Mouse (Mus musculus) kidney, embryonic 14.5 days (tissue): ENCODE results near the gene Irf2bp2. TPM values are rescaled to one million over a fixed set of nuclear protein-coding genes. Genes with fewer than 3 reads are reported as not detected.

Source experiments
- ATAC-seq: fragments of 200-750 bp; cut with Nextera tagmentation; 2 replicates; pipeline ENCODE4 v1.8.0; 2017; ENCODE audit warnings: moderate number of reproducible peaks, mild to moderate bottlenecking, moderate TSS enrichment, moderate library complexity; ENCODE audit not compliant: low FRiP score, low TSS enrichment
- H3K27ac ChIP-seq: fragments of 300-500 bp; sonication (generic); 2 replicates; pipeline ENCODE4 v1.5.1; 2014; ENCODE audit warnings: low read depth, mild to moderate bottlenecking, low read length, moderate library complexity, mixed read lengths
- H3K27me3 ChIP-seq: fragments of 300-500 bp; sonication (generic); 2 replicates; pipeline ENCODE4 v1.6.1; 2014; ENCODE audit warnings: mild to moderate bottlenecking, low read length; ENCODE audit not compliant: control insufficient read depth, insufficient read depth
- H3K36me3 ChIP-seq: fragments of 300-500 bp; sonication (generic); 2 replicates; pipeline ENCODE4 v1.6.1; 2014; ENCODE audit warnings: low read length, mixed read lengths; ENCODE audit not compliant: control insufficient read depth, insufficient read depth
- H3K4me1 ChIP-seq: fragments of 300-500 bp; sonication (generic); 2 replicates; pipeline ENCODE4 v1.6.1; 2014; ENCODE audit warnings: low read length, mixed read lengths; ENCODE audit not compliant: control insufficient read depth, insufficient read depth
- H3K4me2 ChIP-seq: fragments of 300-500 bp; sonication (generic); replicated peaks from 2 replicates; pipeline ENCODE4 v1.6.1; 2014; ENCODE audit warnings: low read depth, mild to moderate bottlenecking, low read length
- H3K4me3 ChIP-seq: fragments of 300-500 bp; sonication (generic); 2 replicates; pipeline ENCODE4 v1.5.1; 2014; ENCODE audit warnings: mild to moderate bottlenecking, low read length
- H3K9ac ChIP-seq: fragments of 300-500 bp; sonication (generic); 2 replicates; pipeline ENCODE4 v1.6.1; 2014; ENCODE audit warnings: low read depth, mild to moderate bottlenecking, low read length, moderate library complexity
- H3K9me3 ChIP-seq: fragments of 300-500 bp; sonication (generic); 2 replicates; pipeline ENCODE4 v1.6.1; 2016; ENCODE audit warnings: low read length; ENCODE audit not compliant: control insufficient read depth
- WGBS: fragments of 180-500 bp; shearing (Covaris S2); extraction: QIAGEN DNeasy Blood & Tissue Kit; methylation state at CpG from one replicate; pipeline ENCODE4 v1.1.7; 2014; 5-methylcytosine and 5-hydroxymethylcytosine counted together
- polyA plus RNA-seq: library from polyadenylated mRNA; unstranded; fragments of >200 nt; fragmentation: Nextera tagmentation; extraction: Ambion mirVana; gene quantifications from 2 replicates; pipeline ENCODE4 v1.2.1, GENCODE M21; 2014

The Irf2bp2 gene
- polyA plus RNA-seq, 1 experiment from 2014 or later = 11.6 TPM

DNA sequence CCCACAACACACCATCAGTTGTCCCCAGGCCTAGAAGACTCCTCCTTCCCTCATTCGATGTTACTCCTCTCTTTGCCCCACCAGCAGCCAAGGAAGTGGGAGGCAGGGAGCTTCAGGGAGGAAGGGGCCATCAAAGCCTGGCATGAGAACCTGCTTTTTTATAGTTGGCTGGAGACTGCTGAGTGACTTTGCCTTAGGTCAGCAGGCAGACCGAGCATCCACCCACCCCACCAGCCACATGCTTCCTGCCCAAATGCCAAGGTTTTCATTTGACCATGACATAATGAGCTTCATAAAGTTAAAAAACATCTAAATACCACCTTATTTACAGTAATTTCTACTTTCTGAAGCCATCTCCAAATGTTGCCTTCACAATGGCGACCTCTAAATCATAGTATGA is 26.9 kb upstream of the Irf2bp2 start:
- Histone ChIP-seq H3K4me3 (no peak overlapping the region), H3K9me3 (no peaks in the 10 kb centered on the region), H3K27ac (no peak overlapping the region), H3K9ac (no peak overlapping the region), H3K4me1 (peaks cover 6% of the 10 kb centered on the region), H3K4me2 (no peak overlapping the region), H3K36me3 (no peaks in the 10 kb centered on the region), H3K27me3 (no peaks in the 10 kb centered on the region)
- 54% methylated on average over 3 of the region's 3 CpGs for WGBS
- no peak for ATAC-seq

DNA sequence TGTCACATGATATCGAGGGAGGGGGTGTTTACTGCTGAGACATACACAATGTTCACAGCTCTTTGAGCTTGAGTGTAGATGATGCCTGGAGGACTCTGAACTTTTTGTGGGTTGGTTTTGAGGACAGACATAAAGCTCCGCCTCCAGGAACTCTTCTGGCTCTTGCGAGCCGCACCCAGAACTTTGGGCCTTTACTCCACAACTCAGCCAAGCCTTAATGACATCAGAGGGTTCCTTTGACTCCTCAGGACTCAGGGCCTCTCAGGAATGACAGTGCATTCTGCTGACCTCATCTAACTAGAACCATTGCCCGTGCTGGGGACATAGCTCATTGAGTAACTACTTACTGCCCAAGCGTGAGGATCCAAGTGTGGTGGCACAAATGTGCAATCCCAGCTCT is 25.7 kb upstream of the Irf2bp2 start:
- no peaks in the 10 kb centered on the region for H3K27me3 ChIP-seq
- WGBS = 92% methylated on average over 6 of the region's 6 CpGs
- no peak overlapping the region for H3K27ac ChIP-seq
- peaks cover 19% of the 10 kb centered on the region for H3K4me1 ChIP-seq
- no peak overlapping the region for H3K4me2 ChIP-seq
- H3K9me3 ChIP-seq = no peaks in the 10 kb centered on the region
- H3K9ac ChIP-seq = no peak overlapping the region
- no peaks in the 10 kb centered on the region for H3K36me3 ChIP-seq
- H3K4me3 ChIP-seq = no peak overlapping the region
- no peak for ATAC-seq

DNA sequence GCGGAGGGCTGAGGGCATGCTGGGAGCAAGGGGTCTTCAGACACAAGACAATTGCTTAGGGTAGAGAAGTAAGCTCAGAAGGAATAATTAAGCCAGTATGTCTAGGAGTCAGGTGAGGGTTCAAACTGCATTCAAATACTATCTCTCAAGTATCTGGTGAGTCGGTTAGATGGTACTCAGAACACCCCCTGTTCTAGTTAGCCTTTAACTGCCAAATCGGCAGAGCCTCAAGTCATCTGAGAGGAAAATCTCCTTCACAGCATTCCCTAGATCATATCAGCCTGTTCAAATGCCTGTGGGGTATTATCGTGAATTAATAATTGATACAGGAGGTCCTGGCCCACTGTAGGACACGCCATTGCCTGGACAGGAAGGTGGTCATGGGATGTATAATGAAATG is 23.9 kb upstream of the Irf2bp2 start:
- 86% methylated on average over 5 of the region's 5 CpGs for WGBS
- Histone ChIP-seq H3K4me2 (no peak overlapping the region), H3K27me3 (no peaks in the 10 kb centered on the region), H3K27ac (no peak overlapping the region; the same call in 1 of the 2 replicates), H3K4me1 (peaks cover 31% of the 10 kb centered on the region), H3K4me3 (no peak overlapping the region), H3K36me3 (no peaks in the 10 kb centered on the region), H3K9me3 (no peaks in the 10 kb centered on the region), H3K9ac (no peak overlapping the region)
- ATAC-seq = no peak

DNA sequence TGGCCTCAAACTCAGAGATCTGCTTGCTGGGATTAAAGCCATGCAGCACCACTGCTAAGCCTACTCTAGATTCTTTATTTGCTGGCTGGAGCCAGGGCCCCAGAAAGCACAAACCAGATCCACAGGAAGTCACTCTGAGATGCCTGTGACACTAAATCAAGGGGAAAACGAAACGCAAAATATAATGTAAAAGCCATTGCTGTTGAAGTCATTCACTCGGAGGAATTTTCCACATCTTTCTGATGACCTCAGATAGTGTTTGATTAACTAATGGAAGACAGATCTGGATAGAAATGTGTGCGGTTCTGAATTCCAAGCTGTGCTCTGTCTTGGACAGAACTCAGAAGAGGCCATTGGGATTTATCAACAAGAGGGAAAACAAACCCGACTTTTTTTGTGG is 22.9 kb upstream of the Irf2bp2 start:
- peak overlapping the region; percentile 93; the same call in 1 of the 2 replicates for H3K27ac ChIP-seq
- WGBS = 58% methylated on average over 5 of the region's 5 CpGs

DNA sequence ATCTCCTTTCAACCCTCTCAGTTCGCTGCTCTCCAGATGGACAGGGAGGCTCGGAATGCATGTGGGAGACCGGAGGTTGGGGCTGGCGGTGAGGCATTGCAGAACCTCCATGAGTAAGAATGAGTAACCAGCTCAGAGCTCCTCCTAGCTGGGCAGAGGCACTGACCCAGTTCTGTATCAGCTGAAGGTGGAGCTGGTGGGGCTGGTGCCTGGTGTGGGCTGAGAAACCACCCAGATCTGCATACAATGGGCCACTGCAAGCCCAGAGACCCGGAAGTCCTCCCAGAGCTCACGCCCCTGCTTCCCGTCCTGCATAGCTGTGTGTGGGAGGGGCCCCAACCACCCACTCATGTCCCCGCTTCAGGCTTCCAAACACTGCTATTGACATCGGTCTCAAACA is 22.0 kb upstream of the Irf2bp2 start:
- H3K4me3 ChIP-seq = no peak overlapping the region
- H3K4me2 ChIP-seq = no peak overlapping the region
- peak; percentile 87 for ATAC-seq
- WGBS = 21% methylated on average over 9 of the region's 9 CpGs
- no peaks in the 10 kb centered on the region for H3K36me3 ChIP-seq
- no peaks in the 10 kb centered on the region for H3K27me3 ChIP-seq
- peaks cover 36% of the 10 kb centered on the region for H3K4me1 ChIP-seq
- H3K27ac ChIP-seq = peak overlapping the region; percentile 93
- H3K9me3 ChIP-seq = no peaks in the 10 kb centered on the region
- no peak overlapping the region for H3K9ac ChIP-seq

More for the DNA sequence above, 22.9 kb upstream of the Irf2bp2 start:
- Histone ChIP-seq H3K27me3 (no peaks in the 10 kb centered on the region), H3K4me2 (no peak overlapping the region), H3K4me3 (no peak overlapping the region), H3K9me3 (no peaks in the 10 kb centered on the region), H3K4me1 (peaks cover 36% of the 10 kb centered on the region), H3K9ac (no peak overlapping the region), H3K36me3 (no peaks in the 10 kb centered on the region)
- no peak for ATAC-seq

DNA sequence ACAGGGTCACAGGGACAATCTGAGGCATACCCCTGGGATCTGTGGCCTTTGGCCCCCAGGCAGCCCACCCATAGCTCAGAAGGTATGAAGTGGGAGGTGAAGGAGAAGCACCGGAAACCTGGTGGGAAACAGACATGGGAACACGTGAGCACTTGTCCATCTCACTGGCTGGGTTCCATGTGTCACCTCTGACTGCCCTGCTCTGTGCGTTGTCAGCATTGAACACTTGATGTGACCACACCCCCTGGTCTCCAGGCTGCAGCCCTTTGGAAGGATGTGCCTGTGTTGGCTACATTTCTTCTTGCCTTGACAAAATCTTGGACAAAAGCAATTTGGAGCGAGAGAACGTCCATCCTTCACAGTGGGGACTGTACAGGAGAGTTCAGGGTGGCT is 20.9 kb upstream of the Irf2bp2 start:
- Histone ChIP-seq H3K4me1 (peaks cover 41% of the 10 kb centered on the region), H3K9ac (no peak overlapping the region), H3K4me3 (no peak overlapping the region), H3K27me3 (no peaks in the 10 kb centered on the region), H3K9me3 (no peaks in the 10 kb centered on the region), H3K27ac (peak overlapping the region; percentile 93), H3K36me3 (no peaks in the 10 kb centered on the region), H3K4me2 (no peak overlapping the region)
- 61% methylated on average over 5 of the region's 5 CpGs for WGBS
- ATAC-seq = no peak

DNA sequence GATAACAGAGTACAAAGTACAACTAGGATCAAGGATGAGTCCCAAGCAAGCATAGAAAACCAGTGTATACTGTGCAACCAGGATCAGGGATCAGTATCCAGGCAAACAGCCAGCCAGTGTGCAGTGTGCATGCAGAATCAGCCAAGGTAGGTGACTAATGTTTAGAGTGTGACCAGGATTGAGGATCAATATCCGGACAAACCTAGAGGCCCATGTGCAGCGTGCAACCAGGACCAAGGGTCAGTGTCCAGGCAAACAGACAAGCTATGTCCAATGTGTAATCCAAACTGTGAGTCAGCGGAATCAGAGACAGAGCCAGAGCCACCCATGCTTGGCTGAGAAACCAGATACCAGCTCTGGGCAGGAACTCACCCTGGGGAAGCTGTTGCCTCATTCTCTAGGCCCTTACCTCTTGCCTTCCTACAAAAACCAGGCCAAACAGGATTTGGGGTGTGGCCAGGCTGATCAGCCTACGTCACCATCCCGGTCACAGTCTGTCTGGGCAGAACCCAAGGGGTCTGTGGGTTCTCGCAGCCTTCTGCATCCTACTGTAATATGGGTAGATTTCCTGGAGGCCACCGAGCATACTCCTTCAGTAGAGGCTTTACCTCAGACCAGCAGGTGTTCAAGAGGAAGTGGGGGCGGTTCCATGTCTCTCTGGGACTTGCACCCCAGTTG is 20.4 kb upstream of the Irf2bp2 start:
- no peak overlapping the region; the same call in 1 of the 2 replicates for H3K9ac ChIP-seq
- H3K27ac ChIP-seq = peak overlapping the region; percentile 93
- no peaks in the 10 kb centered on the region for H3K9me3 ChIP-seq
- no peak overlapping the region for H3K4me3 ChIP-seq
- H3K4me1 ChIP-seq = peaks cover 41% of the 10 kb centered on the region
- ATAC-seq = peak; percentile 48
- H3K36me3 ChIP-seq = no peaks in the 10 kb centered on the region
- H3K4me2 ChIP-seq = no peak overlapping the region
- no peaks in the 10 kb centered on the region for H3K27me3 ChIP-seq
- WGBS = 57% methylated on average over 8 of the region's 8 CpGs

DNA sequence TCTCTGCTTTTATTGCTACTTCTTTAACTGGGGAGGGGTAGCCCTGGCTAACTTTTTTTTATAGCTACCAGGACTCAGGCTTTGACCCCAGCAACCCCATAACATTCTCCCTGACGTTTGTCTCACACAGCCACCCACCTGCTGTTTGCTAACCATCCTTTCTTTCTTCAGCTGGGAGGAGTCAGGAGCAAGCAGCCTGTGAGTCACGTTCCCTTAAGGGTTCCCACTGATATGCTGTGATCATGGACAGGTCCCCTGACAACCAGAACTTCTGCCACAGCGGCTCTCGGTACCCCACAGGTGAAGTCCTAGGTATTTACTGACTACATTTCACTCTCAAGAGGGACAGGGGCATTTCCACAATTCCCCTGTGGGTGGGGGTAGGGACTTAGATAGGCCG is 19.4 kb upstream of the Irf2bp2 start:
- no peak overlapping the region for H3K27ac ChIP-seq
- 60% methylated on average over 5 of the region's 5 CpGs for WGBS
- no peaks in the 10 kb centered on the region for H3K9me3 ChIP-seq
- H3K4me3 ChIP-seq = no peak overlapping the region
- no peaks in the 10 kb centered on the region for H3K36me3 ChIP-seq
- no peaks in the 10 kb centered on the region for H3K27me3 ChIP-seq
- H3K4me1 ChIP-seq = peaks cover 41% of the 10 kb centered on the region
- no peak overlapping the region for H3K4me2 ChIP-seq
- no peak overlapping the region for H3K9ac ChIP-seq
- no peak for ATAC-seq

DNA sequence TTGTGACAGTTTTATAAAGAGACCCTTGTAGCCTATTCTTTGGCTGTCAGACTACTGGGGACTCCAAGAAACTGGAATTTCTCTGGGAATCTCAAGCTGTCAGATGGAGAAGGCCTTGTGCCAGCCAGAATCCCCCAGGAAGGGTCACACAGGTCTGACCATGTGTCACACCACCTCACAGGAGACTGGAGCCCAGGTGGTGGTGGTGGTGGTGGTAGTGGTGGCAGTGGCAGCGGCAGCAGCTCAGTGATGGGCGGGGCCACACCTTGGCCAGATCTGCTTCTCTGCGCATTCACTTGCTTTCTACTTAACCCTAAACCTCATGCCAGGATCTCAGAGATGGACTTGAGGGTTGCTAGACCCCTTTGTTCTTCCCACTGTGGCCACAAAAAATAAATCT is 19.0 kb upstream of the Irf2bp2 start:
- H3K4me2 ChIP-seq = no peak overlapping the region
- no peak overlapping the region for H3K4me3 ChIP-seq
- H3K27ac ChIP-seq = no peak overlapping the region
- no peak overlapping the region for H3K9ac ChIP-seq
- no peaks in the 10 kb centered on the region for H3K9me3 ChIP-seq
- H3K27me3 ChIP-seq = no peaks in the 10 kb centered on the region
- peaks cover 41% of the 10 kb centered on the region for H3K4me1 ChIP-seq
- WGBS = 82% methylated on average over 3 of the region's 3 CpGs
- no peak for ATAC-seq
- no peaks in the 10 kb centered on the region for H3K36me3 ChIP-seq
